Mouse (Mus musculus): ENCODE measurements at regions not wholly inside any gene's neighbourhood (a gene's known extent, or its start where the extent isn't known, plus 50 kb on each side); places are given as distances from the start of the nearest gene placed in this dataset.

DNA sequence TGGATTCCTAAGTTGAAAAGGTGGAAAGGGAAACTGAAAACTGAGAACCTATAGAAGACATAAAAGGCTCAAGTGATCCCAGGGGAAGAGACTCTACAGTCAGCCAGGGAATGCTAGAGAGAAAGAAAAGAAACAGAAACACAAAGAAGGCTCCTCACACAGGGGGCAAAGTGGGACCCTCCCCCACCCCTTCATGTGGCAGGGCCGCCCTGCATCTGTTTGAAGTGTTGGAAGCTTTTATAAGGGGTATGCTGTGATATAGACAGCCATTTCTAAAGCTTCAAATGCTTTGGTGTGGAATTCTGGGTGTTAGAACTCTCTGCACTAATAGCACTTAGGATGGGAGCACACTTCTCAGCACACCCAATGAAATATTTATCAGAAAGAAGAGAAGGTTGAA lies 276.7 kb upstream of the Cdh5 start:
- no peak for ATAC-seq (replicated peaks in 1 of 2; ENCODE audit: insufficient read depth in 1 of 2, low FRiP score in 2 of 2, low TSS enrichment in 1 of 2, low read depth in 1 of 2, poor library complexity in 2 of 2, severe bottlenecking in 2 of 2)

DNA sequence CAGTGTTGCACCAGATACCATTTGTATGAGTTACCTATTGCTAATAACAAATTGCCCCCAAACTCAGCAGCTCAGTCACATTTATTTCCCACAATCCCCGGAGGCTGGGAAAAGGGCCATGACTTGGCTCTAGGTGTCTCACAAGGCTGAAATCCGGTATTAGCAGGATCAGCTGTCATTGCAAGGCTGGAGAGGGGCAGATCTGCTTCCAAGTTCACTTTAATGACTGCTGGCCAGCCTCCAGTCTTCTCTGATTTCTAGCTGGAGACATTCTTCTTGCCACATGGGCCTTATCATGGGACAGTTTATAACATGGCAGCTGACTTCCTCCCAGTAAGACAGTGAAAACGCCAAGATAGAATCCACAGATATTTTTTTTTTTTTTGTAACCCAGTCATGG lies 276.1 kb upstream of the Cdh5 start:
- ATAC-seq (replicated peaks in 1 of 2; ENCODE audit: insufficient read depth in 1 of 2, low FRiP score in 2 of 2, low TSS enrichment in 1 of 2, low read depth in 1 of 2, poor library complexity in 2 of 2, severe bottlenecking in 2 of 2): no peak

GRCm38 (mm10) chr8:103830416-103830815 lies 271.0 kb upstream of the Cdh5 start:
- no peak for ATAC-seq (replicated peaks in 1 of 2; ENCODE audit: insufficient read depth in 1 of 2, low FRiP score in 2 of 2, low TSS enrichment in 1 of 2, low read depth in 1 of 2, poor library complexity in 2 of 2, severe bottlenecking in 2 of 2)

- no peak for ATAC-seq (replicated peaks in 1 of 2; ENCODE audit: insufficient read depth in 1 of 2, low FRiP score in 2 of 2, low TSS enrichment in 1 of 2, low read depth in 1 of 2, poor library complexity in 2 of 2, severe bottlenecking in 2 of 2)
Measured at GRCm38 (mm10) chr8:103839990-103840389, 261.4 kb upstream of the Cdh5 start.

- ATAC-seq (replicated peaks in 1 of 2; ENCODE audit: insufficient read depth in 1 of 2, low FRiP score in 2 of 2, low TSS enrichment in 1 of 2, low read depth in 1 of 2, poor library complexity in 2 of 2, severe bottlenecking in 2 of 2): no peak
Measured at GRCm38 (mm10) chr8:103845964-103846363, 255.5 kb upstream of the Cdh5 start.

- ATAC-seq (replicated peaks in 1 of 2; ENCODE audit: insufficient read depth in 1 of 2, low FRiP score in 2 of 2, low TSS enrichment in 1 of 2, low read depth in 1 of 2, poor library complexity in 2 of 2, severe bottlenecking in 2 of 2): no peak
Measured at GRCm38 (mm10) chr8:103846382-103846976, 254.9 kb upstream of the Cdh5 start.

DNA sequence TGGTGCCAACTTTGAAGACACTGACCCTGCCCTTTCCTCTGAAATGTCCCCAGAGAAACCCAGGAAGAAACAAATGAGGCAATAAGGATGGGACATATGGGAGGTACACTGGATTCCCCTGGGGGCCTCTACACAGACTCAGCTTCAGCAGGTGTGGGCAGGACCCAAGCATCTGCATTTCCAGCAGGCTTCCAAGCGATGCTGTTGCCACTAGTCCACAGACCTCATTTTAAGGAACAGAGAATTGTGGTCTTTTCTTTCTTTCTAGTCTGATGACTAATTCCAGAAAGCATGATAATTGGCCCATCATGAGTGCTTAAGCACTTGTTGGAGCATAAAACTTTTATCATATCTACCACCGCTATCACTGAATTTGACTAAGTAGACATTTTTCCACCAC lies 251.6 kb upstream of the Cdh5 start:
- no peak for ATAC-seq (replicated peaks in 1 of 2; ENCODE audit: insufficient read depth in 1 of 2, low FRiP score in 2 of 2, low TSS enrichment in 1 of 2, low read depth in 1 of 2, poor library complexity in 2 of 2, severe bottlenecking in 2 of 2)

DNA sequence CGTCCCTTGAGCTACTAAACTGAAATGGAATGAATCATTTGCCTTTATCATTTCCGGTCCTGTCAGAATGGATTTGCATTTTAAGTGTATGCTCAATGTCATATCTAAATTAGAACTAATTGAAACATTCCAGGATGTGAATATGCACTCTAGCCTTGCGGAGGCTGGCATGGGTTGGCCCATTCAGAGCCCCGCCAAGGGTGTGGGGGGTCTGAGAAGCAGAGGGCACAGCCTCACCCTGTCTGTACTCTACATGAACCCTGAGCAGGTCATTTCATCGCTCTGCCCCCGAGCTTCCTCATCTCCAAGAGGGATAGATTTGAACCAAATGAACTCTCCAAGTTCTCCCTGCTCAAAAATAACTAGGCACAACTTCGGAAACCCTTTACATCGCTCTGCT lies 250.1 kb upstream of the Cdh5 start:
- no peak for ATAC-seq (replicated peaks in 1 of 2; ENCODE audit: insufficient read depth in 1 of 2, low FRiP score in 2 of 2, low TSS enrichment in 1 of 2, low read depth in 1 of 2, poor library complexity in 2 of 2, severe bottlenecking in 2 of 2)

DNA sequence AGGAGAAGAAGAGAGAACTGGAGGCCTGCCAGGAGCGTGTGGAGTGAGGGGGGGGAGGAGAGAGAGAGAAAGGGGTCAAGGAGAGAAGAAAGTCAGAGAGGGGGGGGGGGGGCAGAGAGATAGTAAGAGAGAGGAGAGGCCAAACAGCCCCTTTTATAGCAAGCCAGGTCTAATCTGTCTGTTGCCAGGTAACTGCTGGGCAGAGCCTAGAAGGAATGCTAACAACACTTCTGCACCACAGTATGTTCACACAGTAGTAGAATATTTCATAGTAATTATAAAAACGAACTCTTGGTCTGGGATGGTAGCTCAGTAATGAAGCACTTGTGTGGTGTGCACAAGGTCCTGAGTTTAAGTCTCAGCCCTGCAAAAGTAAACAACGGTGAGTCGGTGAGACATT lies 248.4 kb upstream of the Cdh5 start:
- ATAC-seq (replicated peaks in 1 of 2; ENCODE audit: insufficient read depth in 1 of 2, low FRiP score in 2 of 2, low TSS enrichment in 1 of 2, low read depth in 1 of 2, poor library complexity in 2 of 2, severe bottlenecking in 2 of 2): no peak

- ATAC-seq (replicated peaks in 1 of 2; ENCODE audit: insufficient read depth in 1 of 2, low FRiP score in 2 of 2, low TSS enrichment in 1 of 2, low read depth in 1 of 2, poor library complexity in 2 of 2, severe bottlenecking in 2 of 2): no peak
Measured at GRCm38 (mm10) chr8:103855291-103855690, 246.1 kb upstream of the Cdh5 start.

DNA sequence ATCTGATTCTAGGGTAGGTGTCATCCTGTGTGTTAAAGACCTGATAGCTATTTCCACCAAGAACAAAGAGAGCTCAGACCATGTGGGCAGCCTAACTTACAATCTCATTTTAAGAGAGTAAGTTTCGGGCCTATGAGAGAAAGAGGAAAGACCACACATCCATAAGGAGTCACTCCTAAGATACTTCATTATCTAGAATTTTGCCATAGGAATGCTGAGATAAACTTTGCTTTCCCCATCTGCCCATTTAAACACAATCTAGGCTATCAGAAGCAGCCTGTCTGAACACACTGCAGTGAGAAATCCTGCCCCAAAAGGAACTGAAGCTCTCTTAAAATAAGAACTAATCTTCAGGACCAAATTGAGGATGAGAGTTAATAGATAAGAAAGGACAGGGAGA lies 242.3 kb upstream of the Cdh5 start:
- ATAC-seq (replicated peaks in 1 of 2; ENCODE audit: insufficient read depth in 1 of 2, low FRiP score in 2 of 2, low TSS enrichment in 1 of 2, low read depth in 1 of 2, poor library complexity in 2 of 2, severe bottlenecking in 2 of 2): no peak

DNA sequence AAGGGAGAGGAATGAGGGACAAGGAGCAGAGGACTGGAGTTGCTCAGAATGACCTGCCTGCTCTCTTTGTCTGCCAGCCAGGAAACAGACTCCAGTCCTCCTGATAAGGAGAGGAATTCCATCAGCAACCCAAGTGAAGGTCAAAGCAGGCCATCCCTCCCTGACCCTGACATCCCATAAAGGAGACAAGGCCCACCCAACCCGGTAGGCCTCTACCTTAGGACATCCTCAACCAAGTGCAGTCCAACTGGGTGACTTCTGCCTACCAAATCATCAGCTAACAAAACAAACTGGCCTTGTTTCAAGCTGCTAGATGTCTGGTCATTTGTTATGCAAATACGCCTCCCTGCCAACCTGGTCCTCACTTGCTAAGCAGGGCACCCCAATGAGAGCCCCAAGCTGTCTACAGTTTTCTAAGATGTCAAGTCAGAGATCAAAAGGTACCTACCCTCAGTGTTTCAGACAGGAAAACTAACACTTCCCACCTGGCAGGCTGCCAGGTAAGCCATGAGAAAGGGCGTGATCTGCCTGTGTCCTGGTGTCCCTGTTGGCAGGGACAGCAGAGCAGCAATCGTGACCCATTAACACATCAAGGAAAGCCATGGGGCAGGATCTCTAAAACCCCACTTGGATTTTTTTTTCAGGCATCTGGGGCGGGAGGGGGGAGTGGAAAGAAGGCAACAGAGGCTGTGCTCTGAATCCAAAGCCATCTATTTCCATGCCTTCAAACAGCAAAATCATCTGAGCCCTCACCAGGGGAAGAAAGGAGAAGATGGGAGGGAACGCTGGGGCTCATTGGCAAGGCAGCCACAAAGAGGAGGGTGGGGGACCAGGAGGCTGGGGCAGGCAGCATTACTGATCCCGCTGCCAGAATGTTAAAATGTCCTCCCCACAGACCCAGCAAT lies 227.6 kb upstream of the Cdh5 start:
- no peak for ATAC-seq (replicated peaks in 1 of 2; ENCODE audit: insufficient read depth in 1 of 2, low FRiP score in 2 of 2, low TSS enrichment in 1 of 2, low read depth in 1 of 2, poor library complexity in 2 of 2, severe bottlenecking in 2 of 2)

DNA sequence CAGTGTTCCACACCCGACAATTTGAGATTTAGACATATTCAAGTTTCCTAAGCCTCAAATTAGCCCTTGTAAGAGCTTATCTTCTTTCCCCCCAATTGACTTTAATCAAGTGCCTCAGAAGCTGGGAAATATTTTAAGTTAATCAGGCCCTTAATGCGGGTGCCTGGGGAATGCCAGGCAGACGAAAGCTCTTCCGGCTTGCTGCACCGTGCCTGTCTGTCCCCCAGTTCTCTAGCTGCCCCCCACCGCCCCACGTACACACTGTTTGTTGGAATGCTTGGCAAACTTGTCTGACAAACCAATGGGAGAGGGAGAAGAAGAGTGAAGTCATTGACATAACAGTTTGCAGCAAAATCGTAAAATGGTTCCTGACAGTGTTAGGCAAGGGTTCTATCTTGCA lies 226.9 kb upstream of the Cdh5 start:
- ATAC-seq (replicated peaks in 1 of 2; ENCODE audit: insufficient read depth in 1 of 2, low FRiP score in 2 of 2, low TSS enrichment in 1 of 2, low read depth in 1 of 2, poor library complexity in 2 of 2, severe bottlenecking in 2 of 2): no peak

DNA sequence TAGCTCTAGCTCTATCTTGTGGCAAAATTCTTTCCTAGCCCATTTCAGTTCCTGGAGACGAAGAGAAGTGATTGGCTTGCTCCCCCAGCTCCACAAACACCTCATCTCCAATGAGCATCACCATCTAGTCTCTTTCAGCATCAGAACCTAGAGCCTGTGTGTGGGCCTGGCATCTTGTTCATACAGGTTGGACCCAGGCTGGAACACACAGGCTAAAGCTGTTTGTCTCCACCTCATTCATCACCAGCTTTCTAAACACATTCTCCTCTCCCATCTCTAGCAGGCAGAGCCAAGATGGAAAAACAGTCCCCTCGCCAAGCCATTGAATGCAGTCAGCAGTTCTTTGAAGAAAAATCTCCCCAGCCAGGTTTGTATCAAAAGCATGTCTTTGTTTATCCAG lies 221.9 kb upstream of the Cdh5 start:
- no peak for ATAC-seq (replicated peaks in 1 of 2; ENCODE audit: insufficient read depth in 1 of 2, low FRiP score in 2 of 2, low TSS enrichment in 1 of 2, low read depth in 1 of 2, poor library complexity in 2 of 2, severe bottlenecking in 2 of 2)

GRCm38 (mm10) chr8:103880431-103881145 lies 220.8 kb upstream of the Cdh5 start:
- ATAC-seq (replicated peaks in 1 of 2; ENCODE audit: insufficient read depth in 1 of 2, low FRiP score in 2 of 2, low TSS enrichment in 1 of 2, low read depth in 1 of 2, poor library complexity in 2 of 2, severe bottlenecking in 2 of 2): no peak

- ATAC-seq (replicated peaks in 1 of 2; ENCODE audit: insufficient read depth in 1 of 2, low FRiP score in 2 of 2, low TSS enrichment in 1 of 2, low read depth in 1 of 2, poor library complexity in 2 of 2, severe bottlenecking in 2 of 2): no peak
Measured at GRCm38 (mm10) chr8:103881146-103881486, 220.3 kb upstream of the Cdh5 start.

GRCm38 (mm10) chr8:103884873-103885780 lies 216.3 kb upstream of the Cdh5 start:
- ATAC-seq (replicated peaks in 1 of 2; ENCODE audit: insufficient read depth in 1 of 2, low FRiP score in 2 of 2, low TSS enrichment in 1 of 2, low read depth in 1 of 2, poor library complexity in 2 of 2, severe bottlenecking in 2 of 2): no peak

GRCm38 (mm10) chr8:103894589-103894988 lies 206.8 kb upstream of the Cdh5 start:
- ATAC-seq (replicated peaks in 1 of 2; ENCODE audit: insufficient read depth in 1 of 2, low FRiP score in 2 of 2, low TSS enrichment in 1 of 2, low read depth in 1 of 2, poor library complexity in 2 of 2, severe bottlenecking in 2 of 2): no peak

Data from hematopoietic stem cell, adult 5-6 weeks (primary cell).